Mouse (Mus musculus): ENCODE results near the gene Cacna2d3. TPM values are rescaled to one million over a fixed set of nuclear protein-coding genes. Genes with fewer than 3 reads are reported as not detected.

Cacna2d3 gene
- polyA plus RNA-seq, 1 experiment from 2014 or later: 3.3 TPM

DNA sequence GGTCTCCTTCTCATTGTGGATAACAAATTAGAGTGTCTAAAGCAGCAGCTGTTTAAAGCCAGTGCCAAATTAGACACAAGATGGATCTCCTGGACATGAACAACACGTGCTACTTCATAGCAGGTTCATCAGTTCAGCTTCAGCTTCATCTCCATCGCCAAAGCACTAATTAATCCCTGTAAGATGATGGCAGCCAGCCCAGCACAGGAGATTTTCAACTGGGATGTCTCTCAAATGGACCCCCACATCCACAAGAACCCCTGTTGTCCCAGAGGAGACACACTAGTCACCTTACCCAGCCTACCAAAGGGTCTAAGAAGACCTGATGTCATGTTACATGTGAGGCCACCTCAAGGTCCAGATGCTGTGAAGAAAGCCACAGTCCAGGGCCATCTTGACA lies 408.2 kb downstream of the Cacna2d3 start:
- no peak overlapping the region for H3K4me3 ChIP-seq (replicated peaks)
- no peaks in the 10 kb centered on the region for H3K9me3 ChIP-seq
- H3K4me1 ChIP-seq (replicated peaks): no peaks in the 10 kb centered on the region
- H3K4me2 ChIP-seq: no peak overlapping the region
- WGBS: 81% methylated on average over 2 of the region's 2 CpGs
- ATAC-seq (ENCODE audit: insufficient number of reproducible peaks, insufficient read depth, low FRiP score, low TSS enrichment, low read depth): no peak
- H3K9ac ChIP-seq (replicated peaks): no peak overlapping the region
- H3K27ac ChIP-seq: no peak overlapping the region
- no peaks in the 10 kb centered on the region for H3K36me3 ChIP-seq
- H3K27me3 ChIP-seq: no peaks in the 10 kb centered on the region

DNA sequence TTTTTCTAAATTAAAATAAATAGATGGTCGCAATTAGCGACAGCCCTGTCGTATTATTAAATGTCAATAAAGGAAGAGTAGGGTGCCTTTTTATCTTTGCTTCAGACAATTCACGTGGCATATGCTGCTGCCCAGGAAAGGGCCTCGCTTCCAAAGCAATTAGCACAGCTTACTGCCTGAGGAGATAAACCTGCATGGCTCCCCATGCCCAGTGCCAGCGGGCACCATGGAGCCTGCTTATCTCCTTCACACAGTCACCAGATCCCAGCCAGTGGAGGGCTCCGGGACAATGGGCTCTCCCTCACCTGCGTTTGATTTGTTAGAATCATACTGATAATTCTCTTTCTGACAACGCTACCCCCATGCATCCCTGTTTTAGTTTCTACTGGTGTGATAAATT lies 416.0 kb downstream of the Cacna2d3 start:
- Histone ChIP-seq H3K9ac (replicated peaks) (no peak overlapping the region), H3K9me3 (no peaks in the 10 kb centered on the region), H3K4me2 (no peak overlapping the region), H3K36me3 (no peaks in the 10 kb centered on the region), H3K4me3 (replicated peaks) (no peak overlapping the region), H3K27me3 (no peaks in the 10 kb centered on the region), H3K27ac (no peak overlapping the region), H3K4me1 (replicated peaks) (no peaks in the 10 kb centered on the region)
- 85% methylated on average over 9 of the region's 9 CpGs for WGBS
- ATAC-seq (ENCODE audit: insufficient number of reproducible peaks, insufficient read depth, low FRiP score, low TSS enrichment, low read depth): no peak

DNA sequence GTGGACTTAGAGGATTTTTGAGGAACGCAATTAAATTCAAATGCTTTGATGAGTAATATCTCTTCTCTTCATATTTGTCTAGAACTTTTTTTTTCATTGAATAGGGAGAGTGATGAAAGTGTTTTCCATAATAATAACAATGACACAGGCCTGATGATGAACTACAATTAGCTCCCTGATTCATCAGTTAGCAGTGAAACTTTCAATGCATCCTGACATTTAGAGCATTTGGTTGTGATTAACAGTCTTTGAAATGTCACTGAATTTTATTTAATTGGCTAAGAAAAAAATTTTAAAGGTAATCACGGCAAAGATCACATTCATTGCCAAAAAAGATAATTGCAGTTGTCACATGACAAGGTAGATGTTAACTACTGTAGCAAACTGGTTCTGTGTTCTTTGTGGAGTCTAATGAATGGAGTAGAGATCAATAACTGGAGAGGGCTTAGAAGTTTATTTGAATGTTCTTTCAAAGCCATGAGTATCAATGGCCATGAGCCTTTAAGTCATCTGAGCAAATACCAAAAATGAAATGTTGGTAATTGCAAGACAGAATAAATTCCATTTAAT lies 425.4 kb downstream of the Cacna2d3 start:
- Histone ChIP-seq H3K4me1 (replicated peaks) (no peaks in the 10 kb centered on the region), H3K27me3 (no peaks in the 10 kb centered on the region), H3K9me3 (no peaks in the 10 kb centered on the region), H3K4me2 (no peak overlapping the region), H3K9ac (replicated peaks) (no peak overlapping the region), H3K36me3 (no peaks in the 10 kb centered on the region), H3K27ac (no peak overlapping the region), H3K4me3 (replicated peaks) (no peak overlapping the region)
- 64% methylated on average over 2 of the region's 2 CpGs for WGBS
- ATAC-seq (ENCODE audit: insufficient number of reproducible peaks, insufficient read depth, low FRiP score, low TSS enrichment, low read depth): no peak

DNA sequence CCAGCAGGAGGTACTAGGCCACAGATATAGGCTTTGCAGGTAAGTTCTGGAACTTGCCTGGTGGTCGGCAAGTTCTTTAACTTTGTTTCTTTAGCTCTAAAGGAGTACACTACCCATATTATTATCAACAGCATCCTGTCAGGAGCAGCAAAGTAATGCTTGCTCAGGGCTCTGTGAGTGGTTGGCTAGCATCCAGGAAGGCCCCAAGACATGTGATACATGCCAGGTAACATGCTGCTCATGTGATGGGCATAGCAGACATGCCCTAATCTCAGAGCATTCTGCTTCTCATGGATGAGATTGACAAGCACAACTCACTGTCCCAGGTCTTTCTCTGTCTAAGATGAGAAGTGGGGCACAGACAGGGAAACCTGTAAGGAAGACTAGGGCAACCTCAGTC lies 442.8 kb downstream of the Cacna2d3 start:
- H3K4me1 ChIP-seq (replicated peaks): no peaks in the 10 kb centered on the region
- H3K9me3 ChIP-seq: no peaks in the 10 kb centered on the region
- no peak overlapping the region for H3K9ac ChIP-seq (replicated peaks)
- WGBS: 86% methylated on average over 1 of the region's 1 CpGs
- H3K27ac ChIP-seq: no peak overlapping the region
- H3K4me3 ChIP-seq (replicated peaks): no peak overlapping the region
- H3K27me3 ChIP-seq: no peaks in the 10 kb centered on the region
- H3K36me3 ChIP-seq: no peaks in the 10 kb centered on the region
- H3K4me2 ChIP-seq: no peak overlapping the region
- ATAC-seq (ENCODE audit: insufficient number of reproducible peaks, insufficient read depth, low FRiP score, low TSS enrichment, low read depth): no peak

DNA sequence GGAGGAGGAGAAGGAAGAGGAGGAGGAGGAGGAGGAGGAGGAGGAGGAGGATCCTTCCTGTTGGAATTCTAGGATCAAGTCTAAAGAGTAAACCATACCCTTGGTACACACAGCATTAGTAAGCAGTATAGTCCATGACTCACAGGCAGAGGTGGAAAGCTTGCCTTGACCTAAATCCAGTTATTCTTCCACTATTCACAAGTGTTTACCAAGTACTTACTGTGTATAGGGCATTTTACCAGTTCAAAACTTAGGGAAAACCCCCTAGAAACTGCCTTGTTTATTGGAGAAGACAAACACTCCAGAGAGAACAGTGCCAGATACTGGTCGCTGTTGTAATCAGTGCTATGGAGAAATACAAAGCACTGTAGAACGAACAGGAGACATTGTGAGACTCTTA lies 443.3 kb downstream of the Cacna2d3 start:
- Histone ChIP-seq H3K27me3 (no peaks in the 10 kb centered on the region), H3K36me3 (no peaks in the 10 kb centered on the region), H3K9me3 (no peaks in the 10 kb centered on the region), H3K4me1 (replicated peaks) (no peaks in the 10 kb centered on the region), H3K27ac (no peak overlapping the region), H3K4me2 (no peak overlapping the region), H3K9ac (replicated peaks) (no peak overlapping the region), H3K4me3 (replicated peaks) (no peak overlapping the region)
- no peak for ATAC-seq (ENCODE audit: insufficient number of reproducible peaks, insufficient read depth, low FRiP score, low TSS enrichment, low read depth)
- 76% methylated on average over 2 of the region's 2 CpGs for WGBS

DNA sequence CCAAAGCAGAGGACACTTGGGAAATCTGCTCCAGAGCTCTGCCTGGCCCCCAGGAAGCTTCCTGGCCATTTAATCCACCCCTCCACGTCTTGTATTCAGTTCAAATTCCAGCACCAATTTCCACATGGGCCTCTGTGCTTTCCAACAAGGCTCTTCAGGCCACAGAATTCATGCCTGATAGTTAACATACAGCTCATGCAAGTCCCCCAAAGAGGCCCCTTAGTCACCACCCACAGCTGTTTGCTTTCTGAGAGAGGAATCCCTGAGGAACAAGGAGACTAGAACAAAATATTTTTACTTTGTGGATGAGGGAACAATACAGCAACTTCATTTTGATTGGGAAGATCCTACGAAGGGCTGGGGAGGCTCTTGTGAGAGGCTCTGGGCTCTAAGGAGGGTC lies 444.0 kb downstream of the Cacna2d3 start:
- Histone ChIP-seq H3K9ac (replicated peaks) (no peak overlapping the region), H3K36me3 (no peaks in the 10 kb centered on the region), H3K27me3 (no peaks in the 10 kb centered on the region), H3K4me3 (replicated peaks) (no peak overlapping the region), H3K27ac (no peak overlapping the region), H3K9me3 (no peaks in the 10 kb centered on the region), H3K4me2 (no peak overlapping the region), H3K4me1 (replicated peaks) (no peaks in the 10 kb centered on the region)
- WGBS: 56% methylated on average over 2 of the region's 2 CpGs
- no peak for ATAC-seq (ENCODE audit: insufficient number of reproducible peaks, insufficient read depth, low FRiP score, low TSS enrichment, low read depth)

DNA sequence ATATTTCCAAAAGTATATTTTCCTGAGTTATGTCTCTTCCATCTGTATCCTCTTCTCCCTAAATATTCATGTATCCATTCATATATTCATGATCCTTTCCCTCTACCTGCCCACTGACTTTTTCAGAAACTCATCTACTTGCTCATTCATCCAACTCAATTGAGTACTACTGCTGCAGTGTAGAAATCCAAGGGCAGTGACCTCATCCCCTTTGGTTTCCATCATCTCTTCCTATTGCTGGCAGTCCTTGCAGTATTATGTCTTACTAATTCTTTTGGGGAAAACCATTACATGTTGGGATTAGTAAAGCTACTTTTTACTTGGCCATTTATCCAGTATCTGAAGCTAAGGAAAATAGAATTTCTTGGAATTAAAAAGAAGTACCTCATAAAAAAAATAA lies 447.8 kb downstream of the Cacna2d3 start:
- Histone ChIP-seq H3K4me2 (no peak overlapping the region), H3K9me3 (no peaks in the 10 kb centered on the region), H3K27ac (no peak overlapping the region), H3K27me3 (no peaks in the 10 kb centered on the region), H3K4me1 (replicated peaks) (peaks cover 8% of the 10 kb centered on the region; the same call in 1 of the 2 replicates), H3K4me3 (replicated peaks) (no peak overlapping the region), H3K9ac (replicated peaks) (no peak overlapping the region), H3K36me3 (no peaks in the 10 kb centered on the region)
- no peak for ATAC-seq (ENCODE audit: insufficient number of reproducible peaks, insufficient read depth, low FRiP score, low TSS enrichment, low read depth)

DNA sequence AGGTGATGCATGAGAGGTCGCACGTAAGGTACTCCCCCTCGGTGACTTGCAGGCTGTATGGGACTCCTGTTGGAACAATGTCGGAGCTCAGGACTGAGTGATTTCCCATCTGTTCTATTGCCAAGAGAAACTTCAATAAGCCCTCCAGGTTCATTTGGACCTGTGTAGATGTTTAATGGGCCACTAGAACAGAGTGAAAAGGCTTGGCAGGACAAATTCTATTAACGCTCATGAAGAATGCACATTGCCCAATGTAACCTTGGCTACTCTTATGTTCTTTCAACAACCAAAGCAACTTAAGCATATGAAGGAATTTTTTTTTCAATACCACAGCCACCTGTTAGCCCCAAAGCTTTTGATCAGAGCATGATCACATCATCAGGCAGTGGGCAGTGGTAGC lies 451.1 kb downstream of the Cacna2d3 start:
- Histone ChIP-seq H3K4me3 (replicated peaks) (no peak overlapping the region), H3K9ac (replicated peaks) (no peak overlapping the region), H3K27me3 (no peaks in the 10 kb centered on the region), H3K27ac (no peak overlapping the region), H3K36me3 (no peaks in the 10 kb centered on the region), H3K4me1 (replicated peaks) (peaks cover 23% of the 10 kb centered on the region), H3K9me3 (no peaks in the 10 kb centered on the region), H3K4me2 (no peak overlapping the region)
- ATAC-seq (ENCODE audit: insufficient number of reproducible peaks, insufficient read depth, low FRiP score, low TSS enrichment, low read depth): no peak
- 85% methylated on average over 5 of the region's 5 CpGs for WGBS

DNA sequence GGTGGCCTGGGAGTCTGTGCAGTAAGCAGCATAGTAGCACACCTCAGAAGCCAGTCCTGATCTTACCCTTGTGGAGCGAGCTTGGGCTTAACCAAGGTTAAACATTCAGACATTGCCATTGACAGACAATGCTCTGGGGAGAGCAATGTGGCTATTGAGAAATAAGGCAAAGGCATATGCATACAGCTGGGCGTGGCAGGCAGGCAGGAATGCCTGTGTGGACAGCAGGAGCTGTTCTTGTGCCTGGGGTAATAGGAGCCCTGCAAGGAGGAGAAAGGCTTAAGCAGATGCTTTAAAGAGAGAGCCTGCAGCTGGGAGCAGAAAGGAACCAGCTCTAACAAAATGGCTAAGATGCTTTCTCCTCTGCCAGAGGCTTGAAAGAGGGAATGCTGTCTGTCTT lies 451.8 kb downstream of the Cacna2d3 start:
- Histone ChIP-seq H3K27me3 (no peaks in the 10 kb centered on the region), H3K9ac (replicated peaks) (no peak overlapping the region), H3K4me1 (replicated peaks) (peaks cover 23% of the 10 kb centered on the region), H3K4me3 (replicated peaks) (no peak overlapping the region), H3K27ac (no peak overlapping the region), H3K36me3 (no peaks in the 10 kb centered on the region), H3K4me2 (no peak overlapping the region), H3K9me3 (no peaks in the 10 kb centered on the region)
- 52% methylated on average over 2 of the region's 2 CpGs for WGBS
- no peak for ATAC-seq (ENCODE audit: insufficient number of reproducible peaks, insufficient read depth, low FRiP score, low TSS enrichment, low read depth)

DNA sequence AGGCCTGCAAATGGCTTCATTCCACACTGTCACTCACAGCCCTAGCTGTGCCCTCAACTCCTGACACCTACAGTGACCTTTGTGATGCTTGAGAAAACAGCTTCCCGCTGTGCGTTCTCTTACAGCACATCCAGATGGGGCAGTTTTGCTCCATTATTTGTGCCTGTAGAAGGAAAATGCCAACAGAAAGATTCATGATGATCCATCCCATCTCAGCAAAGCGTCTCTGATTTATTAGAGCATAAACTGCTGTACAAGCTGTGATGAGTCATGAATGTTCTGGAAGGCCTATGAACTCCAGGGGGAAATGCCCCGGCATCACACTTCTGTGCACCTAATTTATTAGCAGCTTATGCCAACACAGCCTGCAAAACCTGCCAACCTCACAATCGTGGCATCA lies 453.1 kb downstream of the Cacna2d3 start:
- Histone ChIP-seq H3K36me3 (no peaks in the 10 kb centered on the region), H3K4me2 (no peak overlapping the region), H3K27ac (no peak overlapping the region), H3K4me1 (replicated peaks) (peaks cover 23% of the 10 kb centered on the region), H3K27me3 (no peaks in the 10 kb centered on the region), H3K4me3 (replicated peaks) (no peak overlapping the region), H3K9me3 (no peaks in the 10 kb centered on the region), H3K9ac (replicated peaks) (no peak overlapping the region)
- ATAC-seq (ENCODE audit: insufficient number of reproducible peaks, insufficient read depth, low FRiP score, low TSS enrichment, low read depth): no peak
- 41% methylated on average over 5 of the region's 5 CpGs for WGBS

DNA sequence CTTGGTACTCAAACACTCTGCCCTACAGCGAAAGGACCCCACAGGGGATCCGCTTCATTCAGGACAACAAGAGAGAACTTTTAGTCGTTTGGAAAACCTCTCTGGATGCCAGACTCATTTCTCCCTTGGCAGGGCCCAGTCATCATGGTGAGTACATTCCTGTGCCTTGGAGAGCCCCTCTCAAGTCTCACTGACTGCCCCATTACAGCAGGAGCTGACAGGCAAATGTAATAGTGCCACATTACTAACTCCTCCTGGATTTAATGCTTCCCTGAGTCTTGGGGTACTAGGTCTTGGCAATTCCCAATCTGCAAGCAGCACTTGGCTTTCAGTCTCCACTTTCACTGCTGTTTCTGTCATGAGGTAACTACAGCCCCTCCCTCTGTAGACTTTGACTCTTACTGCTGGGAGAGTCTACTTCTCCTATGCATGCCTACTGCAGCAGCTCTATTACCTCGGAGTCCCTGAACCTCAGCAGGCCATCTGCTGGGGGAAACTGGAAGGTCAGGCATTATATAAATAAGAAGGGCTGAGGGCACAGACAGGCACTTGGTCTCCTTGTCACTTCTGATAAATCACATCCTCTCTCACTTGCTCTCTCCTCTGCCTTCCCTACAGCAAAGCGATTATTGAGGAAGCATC lies 454.3 kb downstream of the Cacna2d3 start:
- no peaks in the 10 kb centered on the region for H3K36me3 ChIP-seq
- no peaks in the 10 kb centered on the region for H3K27me3 ChIP-seq
- H3K4me1 ChIP-seq (replicated peaks): peaks cover 23% of the 10 kb centered on the region
- H3K4me3 ChIP-seq (replicated peaks): no peak overlapping the region
- H3K9me3 ChIP-seq: no peaks in the 10 kb centered on the region
- peak overlapping the region; percentile 47 for H3K27ac ChIP-seq
- no peak overlapping the region for H3K4me2 ChIP-seq
- ATAC-seq (ENCODE audit: insufficient number of reproducible peaks, insufficient read depth, low FRiP score, low TSS enrichment, low read depth): peak; percentile 66; the same call in 1 of the 2 replicates
- WGBS: 43% methylated on average over 5 of the region's 5 CpGs
- no peak overlapping the region for H3K9ac ChIP-seq (replicated peaks)

DNA sequence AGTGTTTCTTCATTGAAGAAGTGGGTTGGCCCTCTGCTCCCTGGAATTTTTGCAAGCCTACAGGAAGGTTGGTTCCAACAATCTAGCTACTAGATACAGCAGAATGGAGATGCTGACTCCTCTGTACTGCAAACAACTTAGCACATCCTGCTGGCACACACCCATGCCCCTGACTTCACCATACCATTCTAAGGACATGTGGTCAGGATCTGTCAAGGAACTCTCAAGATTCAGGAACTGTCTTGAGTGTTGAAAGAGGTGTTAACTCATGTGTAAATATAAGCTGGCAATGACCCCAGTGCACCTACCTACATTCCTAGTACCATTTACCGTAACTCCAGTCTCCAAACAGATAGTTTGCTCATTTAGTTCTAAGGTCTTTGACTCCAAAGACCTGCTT lies 461.0 kb downstream of the Cacna2d3 start:
- 87% methylated on average over 1 of the region's 1 CpGs for WGBS
- no peak for ATAC-seq (ENCODE audit: insufficient number of reproducible peaks, insufficient read depth, low FRiP score, low TSS enrichment, low read depth)
- Histone ChIP-seq H3K27me3 (no peaks in the 10 kb centered on the region), H3K9ac (replicated peaks) (no peak overlapping the region), H3K36me3 (no peaks in the 10 kb centered on the region), H3K4me3 (replicated peaks) (no peak overlapping the region), H3K4me2 (no peak overlapping the region), H3K9me3 (no peaks in the 10 kb centered on the region; the same call in 1 of the 2 replicates), H3K27ac (no peak overlapping the region), H3K4me1 (replicated peaks) (no peaks in the 10 kb centered on the region)
